ENCODE assay signal across 9 mouse cellular contexts in genomic region chr2:102132945-102133558, GRCm38 (mm10). TPM values are rescaled to one million over a fixed set of nuclear protein-coding genes. Genes with fewer than 3 reads are reported as not detected.
DNase-seq lines count a peak whose midpoint lies in the region; ATAC-seq lines count a peak whose summit lies in the region.
"Had no signal": no experiment of that assay in that cellular context is flagged by ENCODE, and none has a peak within 500 bp of the region (broad histone marks: within the 10 kb centered on the region; RNA-seq: fewer than 3 reads in every experiment).

No protein-coding gene starts in this region.

- H3K27ac ChIP-seq in embryonic facial prominence, embryonic 13.5 days = peak overlapping the region; percentile 77
- peak overlapping the region; percentile 79 for H3K27ac ChIP-seq in lung, embryonic 15.5 days

- DNase-seq in cerebellum, adult 9-10 months = peak; percentile 4
- DNase-seq in cerebellum, adult 11-12 months = no peak
- DNase-seq in large intestine, adult 2 months (ENCODE audit: low read depth, low spot score) = peak; percentile 70
- DNase-seq in right cerebral cortex, postnatal 14 days = no peak
- no peak for DNase-seq in ovary, postnatal 36 days (ENCODE audit: low spot score)
- DNase-seq in Muller cell, postnatal 12 days (ENCODE audit: inconsistent ontology term) = no peak
- DNase-seq: right cerebral cortex, postnatal 4 days had no signal

- no peak overlapping the region for H3K4me2 ChIP-seq in embryonic facial prominence, embryonic 13.5 days
- H3K4me2 ChIP-seq in lung, embryonic 15.5 days = 0 out of 2 replicates have a peak overlapping the region, but pooled peaks have one; percentile 10

- H3K27me3 ChIP-seq in embryonic facial prominence, embryonic 13.5 days = no peaks in the 10 kb centered on the region
- no peaks in the 10 kb centered on the region for H3K27me3 ChIP-seq in lung, embryonic 15.5 days

- no peaks in the 10 kb centered on the region for H3K36me3 ChIP-seq in embryonic facial prominence, embryonic 13.5 days
- H3K36me3 ChIP-seq in lung, embryonic 15.5 days = no peaks in the 10 kb centered on the region

- WGBS in embryonic facial prominence, embryonic 13.5 days = 44% methylated on average over 10 of the region's 10 CpGs
- 22% methylated on average over 10 of the region's 10 CpGs for WGBS in large intestine, adult 2 months
- WGBS in lung, embryonic 15.5 days = 31% methylated on average over 10 of the region's 10 CpGs

- ATAC-seq in embryonic facial prominence, embryonic 13.5 days (ENCODE audit: insufficient number of reproducible peaks, insufficient read depth, low FRiP score, low TSS enrichment, low read depth) = no peak
- peak; percentile 25; the same call in 1 of the 2 replicates for ATAC-seq in lung, embryonic 15.5 days (ENCODE audit: borderline replicate concordance, extremely low read depth, low FRiP score, low TSS enrichment)

- H3K9me3 ChIP-seq in embryonic facial prominence, embryonic 13.5 days = no peaks in the 10 kb centered on the region
- no peaks in the 10 kb centered on the region for H3K9me3 ChIP-seq in lung, embryonic 15.5 days

- peaks cover 94% of the 10 kb centered on the region for H3K4me1 ChIP-seq in embryonic facial prominence, embryonic 13.5 days
- peaks cover 92% of the 10 kb centered on the region for H3K4me1 ChIP-seq in lung, embryonic 15.5 days

- no peak overlapping the region for H3K4me3 ChIP-seq in embryonic facial prominence, embryonic 13.5 days
- no peak overlapping the region for H3K4me3 ChIP-seq in lung, embryonic 15.5 days

- H3K9ac ChIP-seq in embryonic facial prominence, embryonic 13.5 days = peak overlapping the region; percentile 11; the same call in 1 of the 2 replicates
- no peak overlapping the region for H3K9ac ChIP-seq in lung, embryonic 15.5 days

RNA-seq across cellular contexts. Expression of gene Ldlrad3, which starts 53.1 kb away (rescaled TPM):
- 52.4 and 53.3 TPM in 2 replicates for polyA plus RNA-seq in embryonic facial prominence, embryonic 13.5 days (2015; fragmentation: Nextera tagmentation; extraction: Ambion mirVana)
- 1.4 and 1.5 TPM in 2 replicates for polyA plus RNA-seq in large intestine, adult 2 months (2012; rRNA removed)
- polyA plus RNA-seq in lung, embryonic 15.5 days (2015; fragmentation: Nextera tagmentation; extraction: Ambion mirVana) = 43.8 and 48.5 TPM in 2 replicates

Comparison
In these comparisons a context has a peak if more than half of its experiments do, and no peak if none do; other contexts are left out.
1. DNase-seq: peak in cerebellum, adult 9-10 months (single experiment) and large intestine, adult 2 months (single experiment); none in cerebellum, adult 11-12 months (single experiment), right cerebral cortex, postnatal 14 days (single experiment), ovary, postnatal 36 days (single experiment) and Muller cell, postnatal 12 days (single experiment).
2. RNA of gene Ldlrad3, which starts 53.1 kb away (polyA plus RNA-seq): 52.4 to 53.3 TPM in embryonic facial prominence, embryonic 13.5 days and 43.8 to 48.5 TPM in lung, embryonic 15.5 days; 1.4 to 1.5 TPM in large intestine, adult 2 months; every median in the first group is over 10 times any median in the second.